Mouse (Mus musculus) gastrocnemius, postnatal 25 days (tissue): Measurements from ENCODE around the gene Olfr876. TPM values are rescaled to one million over a fixed set of nuclear protein-coding genes. Genes with fewer than 3 reads are reported as not detected.
"Not testable (repeated sequence)": the region's sequence is repeated elsewhere in the genome, so short reads cannot be mapped to it uniquely, and the experiment has no call there.

ENCODE experiments used
- DNase-seq: peaks from one replicate; pipeline ENCODE4 v3.0.0; 2022
- long read RNA-seq, 2 experiments: library from polyadenylated mRNA; stranded (forward); transcript quantifications; one replicate each; pipeline ENCODE4 v2.0.0; 2021
- total RNA-seq, 2 experiments: library from RNA; stranded (reverse); gene quantifications; 1 replicate in 1 of 2; 2 replicates in 1 of 2; pipeline ENCODE4 v1.2.3; 2021

The Olfr876 gene
- total RNA-seq: not detected
- long read RNA-seq, experiment 1: 0 reads
- long read RNA-seq, experiment 2: 0 reads

- DNase-seq: no peak
These were observed at the start of gene Olfr876 for GRCm38 (mm10) chr9:37802731-37803130. Gene Olfr876, plus strand, starts transcription at chr9:37803031.

GRCm38 (mm10) chr9:37761728-37762127 lies 41.1 kb upstream of the Olfr876 start:
- no peak for DNase-seq

GRCm38 (mm10) chr9:37762541-37762940 lies 40.3 kb upstream of the Olfr876 start:
- DNase-seq: no peak

- DNase-seq: no peak
These were observed 32.2 kb upstream of the Olfr876 start for GRCm38 (mm10) chr9:37770661-37771060.

- no peak for DNase-seq
These were observed 31.1 kb upstream of the Olfr876 start, which contains the start of gene Olfr875 for GRCm38 (mm10) chr9:37771759-37772158. Gene Olfr875, plus strand, starts transcription at chr9:37771857.

GRCm38 (mm10) chr9:37782766-37783260 lies 20.0 kb upstream of the Olfr876 start:
- peak; percentile 6 for DNase-seq

- not testable (repeated sequence) for DNase-seq
These were observed 19.1 kb upstream of the Olfr876 start for GRCm38 (mm10) chr9:37783394-37784387.

GRCm38 (mm10) chr9:37786411-37786810 lies 16.4 kb upstream of the Olfr876 start:
- no peak for DNase-seq

GRCm38 (mm10) chr9:37802055-37802454 lies 776 bp upstream of the Olfr876 start:
- no peak for DNase-seq

GRCm38 (mm10) chr9:37807235-37807634 lies 4.4 kb downstream of the Olfr876 start:
- no peak for DNase-seq

- DNase-seq: no peak
These were observed 5.6 kb downstream of the Olfr876 start for GRCm38 (mm10) chr9:37808456-37808855.

- DNase-seq: no peak
These were observed 6.1 kb downstream of the Olfr876 start for GRCm38 (mm10) chr9:37808976-37809375.

- no peak for DNase-seq
These were observed 11.9 kb downstream of the Olfr876 start for GRCm38 (mm10) chr9:37814696-37815095.

- no peak for DNase-seq
These were observed 27.1 kb downstream of the Olfr876 start for GRCm38 (mm10) chr9:37829881-37830280.

GRCm38 (mm10) chr9:37833341-37833740 lies 30.5 kb downstream of the Olfr876 start:
- DNase-seq: no peak

- DNase-seq: no peak
These were observed 46.4 kb downstream of the Olfr876 start for GRCm38 (mm10) chr9:37849267-37849666.

- DNase-seq: no peak
These were observed 51.1 kb downstream of the Olfr876 start, which contains the start of gene Olfr877 for GRCm38 (mm10) chr9:37853969-37854368. Gene Olfr877, plus strand, starts transcription at chr9:37854269.

Other genes with a start within 250 kb of the Olfr876 start
- 1 to 10 TPM; 3.0 to 4.0 TPM for gene Siae, start 247.3 kb upstream of the Olfr876 start, total RNA-seq
- 1 to 10 TPM; 2.0 to 3.4 TPM for gene Spa17, start 189.3 kb upstream of the Olfr876 start, total RNA-seq
- 10 to 100 TPM; 28.7 to 32.5 TPM for gene Tbrg1, start 145.7 kb upstream of the Olfr876 start, total RNA-seq
- not detected for gene Panx3, start 133.8 kb upstream of the Olfr876 start, total RNA-seq
- gene Olfr160, start 86.8 kb upstream of the Olfr876 start, total RNA-seq: not detected
- gene Olfr874, start 57.9 kb upstream of the Olfr876 start, total RNA-seq: not detected
- gene Olfr875, start 31.2 kb upstream of the Olfr876 start, total RNA-seq: not detected
- gene Olfr877, start 51.2 kb downstream of the Olfr876 start, total RNA-seq: not detected
- not detected for gene Olfr145, start 93.7 kb downstream of the Olfr876 start, total RNA-seq
- gene Olfr878, start 114.8 kb downstream of the Olfr876 start, total RNA-seq: not detected
- gene Olfr881, start 188.8 kb downstream of the Olfr876 start, total RNA-seq: not detected
- gene Olfr883, start 222.8 kb downstream of the Olfr876 start, total RNA-seq: not detected
- gene Olfr884, start 243.5 kb downstream of the Olfr876 start, total RNA-seq: not detected